Mouse (Mus musculus) liver, embryonic 15.5 days (tissue): ENCODE measurements around the gene Ankrd2. TPM values are rescaled to one million over a fixed set of nuclear protein-coding genes. Genes with fewer than 3 reads are reported as not detected.

Source experiments
- ATAC-seq: fragments of 200-750 bp; cut with Nextera tagmentation; 2 replicates; pipeline ENCODE4 v1.8.0; 2017; ENCODE audit warnings: moderate number of reproducible peaks, mild to moderate bottlenecking, moderate library complexity; ENCODE audit not compliant: insufficient read depth
- H3K27ac ChIP-seq: fragments of 300-500 bp; sonication (generic); replicated peaks from 2 replicates; pipeline ENCODE4 v1.5.1; 2015; ENCODE audit warnings: mild to moderate bottlenecking, inconsistent platforms
- H3K27me3 ChIP-seq: fragments of 300-500 bp; sonication (generic); 2 replicates; pipeline ENCODE4 v1.6.1; 2015; ENCODE audit warnings: mild to moderate bottlenecking, inconsistent platforms
- H3K36me3 ChIP-seq: fragments of 300-500 bp; sonication (generic); replicated peaks from 2 replicates; pipeline ENCODE4 v1.6.1; 2015; ENCODE audit warnings: moderate library complexity, mild to moderate bottlenecking, inconsistent platforms
- H3K4me1 ChIP-seq: fragments of 300-500 bp; sonication (generic); replicated peaks from 2 replicates; pipeline ENCODE4 v1.6.1; 2015; ENCODE audit warnings: inconsistent platforms
- H3K4me2 ChIP-seq: fragments of 300-500 bp; sonication (generic); 2 replicates; pipeline ENCODE4 v1.6.1; 2015; ENCODE audit warnings: moderate library complexity, mild to moderate bottlenecking, inconsistent platforms
- H3K4me3 ChIP-seq: fragments of 300-500 bp; sonication (generic); replicated peaks from 2 replicates; pipeline ENCODE4 v1.5.1; 2015; ENCODE audit warnings: mild to moderate bottlenecking, inconsistent platforms
- H3K9ac ChIP-seq: fragments of 300-500 bp; sonication (generic); 2 replicates; pipeline ENCODE4 v1.6.1; 2015; ENCODE audit warnings: moderate library complexity, mild to moderate bottlenecking, inconsistent platforms
- H3K9me3 ChIP-seq: fragments of 300-500 bp; sonication (generic); replicated peaks from 2 replicates; pipeline ENCODE4 v1.6.1; 2016; ENCODE audit warnings: inconsistent platforms
- WGBS: fragments of 180-500 bp; shearing (Covaris S2); methylation state at CpG from one replicate; pipeline ENCODE4 v1.1.7; 2015; ENCODE audit warnings: mixed read lengths; ENCODE audit not compliant: insufficient replicate concordance; 5-methylcytosine and 5-hydroxymethylcytosine counted together
- polyA plus RNA-seq: library from polyadenylated mRNA; unstranded; fragments of >200 nt; fragmentation: Nextera tagmentation; extraction: Ambion mirVana; gene quantifications from 2 replicates; pipeline ENCODE4 v1.2.1, GENCODE M21; 2015

The Ankrd2 gene
- polyA plus RNA-seq, 1 experiment from 2014 or later, result 0.17 TPM

- H3K9ac ChIP-seq, result no peak overlapping the region
- no peak for ATAC-seq
- no peaks in the 10 kb centered on the region for H3K27me3 ChIP-seq
- WGBS, result 56% methylated on average over 4 of the region's 4 CpGs
- H3K27ac ChIP-seq, result peak overlapping the region; percentile 62
- H3K4me3 ChIP-seq, result no peak overlapping the region
- no peaks in the 10 kb centered on the region for H3K36me3 ChIP-seq
- no peaks in the 10 kb centered on the region for H3K9me3 ChIP-seq
- peaks cover 37% of the 10 kb centered on the region for H3K4me1 ChIP-seq
- no peak overlapping the region for H3K4me2 ChIP-seq
Measured at GRCm38 (mm10) chr19:42000446-42000958, 35.3 kb upstream of the Ankrd2 start.

- no peaks in the 10 kb centered on the region for H3K27me3 ChIP-seq
- no peak overlapping the region for H3K4me2 ChIP-seq
- peaks cover 45% of the 10 kb centered on the region for H3K4me1 ChIP-seq
- peak overlapping the region; percentile 48; the same call in 1 of the 2 replicates for H3K27ac ChIP-seq
- H3K36me3 ChIP-seq, result no peaks in the 10 kb centered on the region
- H3K9me3 ChIP-seq, result no peaks in the 10 kb centered on the region
- no peak for ATAC-seq
- WGBS, result 59% methylated on average over 12 of the region's 12 CpGs
- H3K9ac ChIP-seq, result no peak overlapping the region
- no peak overlapping the region for H3K4me3 ChIP-seq
Measured at GRCm38 (mm10) chr19:42001253-42001980, 34.4 kb upstream of the Ankrd2 start.

DNA sequence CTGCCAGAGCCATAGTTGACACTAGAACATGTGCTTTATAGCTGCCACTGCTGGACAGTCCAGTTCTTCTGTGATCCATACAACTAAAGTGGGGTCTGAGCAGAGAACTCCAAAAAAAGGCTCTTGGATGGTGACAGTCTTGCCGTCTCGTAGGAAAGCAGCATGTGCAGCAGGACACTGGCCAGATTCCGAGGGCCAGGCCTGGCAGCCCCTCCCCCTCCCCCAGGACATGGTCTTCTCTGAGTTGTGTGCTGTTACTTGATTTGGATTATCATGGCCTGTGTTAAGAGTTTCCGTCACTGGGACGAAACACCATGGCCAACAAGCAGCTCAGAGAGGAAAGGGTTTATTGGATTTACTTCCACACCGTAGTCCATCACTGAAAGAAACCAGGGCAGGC is 31.5 kb upstream of the Ankrd2 start:
- no peak for ATAC-seq
- WGBS, result 50% methylated on average over 6 of the region's 6 CpGs

DNA sequence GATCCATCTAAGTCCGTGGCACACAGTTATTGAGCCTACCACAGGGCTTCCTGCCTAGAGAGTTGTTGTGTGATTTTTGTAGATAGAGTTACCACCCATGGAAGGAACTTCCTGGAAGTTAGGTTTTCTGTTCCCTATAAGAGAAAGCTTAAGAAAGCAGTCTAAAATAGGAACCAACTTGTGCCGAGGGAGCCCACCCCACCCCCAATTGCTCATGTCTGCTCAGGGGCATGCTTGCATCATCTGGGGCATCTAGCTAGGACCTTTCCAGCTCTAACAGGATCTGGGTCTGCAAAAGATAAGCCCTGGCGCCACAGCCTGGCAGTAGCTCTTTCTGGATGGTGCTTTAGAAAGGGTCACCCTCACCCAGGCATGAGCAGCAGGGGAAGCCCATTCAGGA is 30.2 kb upstream of the Ankrd2 start:
- peak overlapping the region; percentile 51 for H3K27ac ChIP-seq

More for the DNA sequence above, 31.5 kb upstream of the Ankrd2 start:
- Histone ChIP-seq H3K27me3 (no peaks in the 10 kb centered on the region), H3K4me1 (peaks cover 54% of the 10 kb centered on the region), H3K4me3 (no peak overlapping the region), H3K4me2 (no peak overlapping the region), H3K36me3 (no peaks in the 10 kb centered on the region), H3K9me3 (no peaks in the 10 kb centered on the region), H3K27ac (no peak overlapping the region), H3K9ac (no peak overlapping the region)

GRCm38 (mm10) chr19:42006568-42006967 is 29.2 kb upstream of the Ankrd2 start:
- no peaks in the 10 kb centered on the region for H3K27me3 ChIP-seq
- H3K27ac ChIP-seq, result no peak overlapping the region
- H3K4me2 ChIP-seq, result no peak overlapping the region
- WGBS, result 57% methylated on average over 8 of the region's 8 CpGs
- no peaks in the 10 kb centered on the region for H3K36me3 ChIP-seq
- no peaks in the 10 kb centered on the region for H3K9me3 ChIP-seq
- peaks cover 37% of the 10 kb centered on the region for H3K4me1 ChIP-seq
- H3K4me3 ChIP-seq, result no peak overlapping the region
- no peak for ATAC-seq
- H3K9ac ChIP-seq, result no peak overlapping the region

More for the DNA sequence above, 30.2 kb upstream of the Ankrd2 start:
- Histone ChIP-seq H3K4me3 (no peak overlapping the region), H3K4me1 (peaks cover 46% of the 10 kb centered on the region), H3K9ac (no peak overlapping the region), H3K4me2 (peak overlapping the region; percentile 6; the same call in 1 of the 2 replicates), H3K9me3 (no peaks in the 10 kb centered on the region), H3K36me3 (no peaks in the 10 kb centered on the region), H3K27me3 (no peaks in the 10 kb centered on the region)
- no peak for ATAC-seq
- WGBS, result 9% methylated on average over 3 of the region's 3 CpGs

- 50% methylated on average over 3 of the region's 3 CpGs for WGBS
Measured at GRCm38 (mm10) chr19:42008586-42008985, 27.2 kb upstream of the Ankrd2 start.

GRCm38 (mm10) chr19:42009067-42009466 is 26.7 kb upstream of the Ankrd2 start:
- ATAC-seq, result no peak
- Histone ChIP-seq H3K27ac (no peak overlapping the region), H3K9me3 (no peaks in the 10 kb centered on the region), H3K9ac (no peak overlapping the region), H3K4me3 (no peak overlapping the region), H3K4me2 (no peak overlapping the region), H3K27me3 (no peaks in the 10 kb centered on the region), H3K4me1 (peaks cover 36% of the 10 kb centered on the region), H3K36me3 (no peaks in the 10 kb centered on the region)
- 60% methylated on average over 7 of the region's 7 CpGs for WGBS

More at GRCm38 (mm10) chr19:42008586-42008985, 27.2 kb upstream of the Ankrd2 start:
- H3K4me1 ChIP-seq, result peaks cover 37% of the 10 kb centered on the region
- no peaks in the 10 kb centered on the region for H3K27me3 ChIP-seq
- no peak for ATAC-seq
- no peaks in the 10 kb centered on the region for H3K36me3 ChIP-seq
- H3K9ac ChIP-seq, result no peak overlapping the region
- no peak overlapping the region for H3K4me3 ChIP-seq
- H3K9me3 ChIP-seq, result no peaks in the 10 kb centered on the region
- no peak overlapping the region for H3K27ac ChIP-seq
- no peak overlapping the region for H3K4me2 ChIP-seq

DNA sequence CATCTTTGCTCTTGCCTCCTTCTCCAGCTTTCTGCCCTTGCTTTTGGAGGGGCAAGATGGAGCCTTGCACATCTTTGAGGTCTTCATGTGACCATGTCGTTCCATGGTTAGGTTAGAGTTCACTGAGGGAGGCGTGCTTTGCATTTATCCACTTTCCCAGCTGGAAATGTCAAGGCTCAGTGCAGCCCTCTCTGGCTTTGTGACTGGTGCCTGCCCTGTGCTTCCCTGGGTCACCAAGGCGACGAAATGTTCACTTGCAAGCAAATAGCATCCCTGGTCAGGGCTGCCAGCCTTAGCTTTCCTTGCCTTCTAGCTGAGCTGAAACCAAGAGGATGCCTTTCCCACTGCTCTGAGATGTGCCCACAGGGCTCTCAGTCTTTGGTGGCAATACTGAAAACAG is 25.4 kb upstream of the Ankrd2 start:
- peaks cover 23% of the 10 kb centered on the region for H3K4me1 ChIP-seq
- H3K27me3 ChIP-seq, result no peaks in the 10 kb centered on the region
- H3K4me3 ChIP-seq, result no peak overlapping the region
- WGBS, result 67% methylated on average over 4 of the region's 4 CpGs
- no peak overlapping the region for H3K4me2 ChIP-seq
- no peak for ATAC-seq
- H3K36me3 ChIP-seq, result no peaks in the 10 kb centered on the region
- no peak overlapping the region for H3K27ac ChIP-seq
- no peaks in the 10 kb centered on the region for H3K9me3 ChIP-seq
- H3K9ac ChIP-seq, result no peak overlapping the region

DNA sequence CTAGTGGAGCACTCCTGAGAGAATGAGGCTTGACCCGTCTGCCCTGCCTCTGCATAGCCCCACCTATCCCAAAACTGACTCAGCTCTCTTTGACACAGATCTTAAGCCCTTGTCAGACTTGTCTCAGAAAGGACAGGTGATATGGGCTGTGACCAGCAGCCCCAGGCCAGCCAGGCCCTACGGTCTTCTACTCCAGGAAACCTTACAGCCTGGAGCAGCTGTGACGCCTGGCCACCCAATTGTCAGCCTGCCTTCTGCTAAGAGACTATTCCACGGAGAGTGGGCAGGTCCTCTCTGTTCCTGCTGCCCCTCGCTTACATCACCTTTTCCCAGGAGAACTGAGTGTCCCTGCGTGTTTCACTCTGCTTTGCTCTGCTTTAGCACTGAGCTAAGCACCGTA is 24.7 kb upstream of the Ankrd2 start:
- Histone ChIP-seq H3K4me2 (no peak overlapping the region), H3K27ac (no peak overlapping the region), H3K4me1 (peaks cover 16% of the 10 kb centered on the region), H3K27me3 (no peaks in the 10 kb centered on the region), H3K36me3 (no peaks in the 10 kb centered on the region), H3K4me3 (no peak overlapping the region), H3K9ac (no peak overlapping the region), H3K9me3 (no peaks in the 10 kb centered on the region)
- no peak for ATAC-seq
- 65% methylated on average over 7 of the region's 7 CpGs for WGBS

DNA sequence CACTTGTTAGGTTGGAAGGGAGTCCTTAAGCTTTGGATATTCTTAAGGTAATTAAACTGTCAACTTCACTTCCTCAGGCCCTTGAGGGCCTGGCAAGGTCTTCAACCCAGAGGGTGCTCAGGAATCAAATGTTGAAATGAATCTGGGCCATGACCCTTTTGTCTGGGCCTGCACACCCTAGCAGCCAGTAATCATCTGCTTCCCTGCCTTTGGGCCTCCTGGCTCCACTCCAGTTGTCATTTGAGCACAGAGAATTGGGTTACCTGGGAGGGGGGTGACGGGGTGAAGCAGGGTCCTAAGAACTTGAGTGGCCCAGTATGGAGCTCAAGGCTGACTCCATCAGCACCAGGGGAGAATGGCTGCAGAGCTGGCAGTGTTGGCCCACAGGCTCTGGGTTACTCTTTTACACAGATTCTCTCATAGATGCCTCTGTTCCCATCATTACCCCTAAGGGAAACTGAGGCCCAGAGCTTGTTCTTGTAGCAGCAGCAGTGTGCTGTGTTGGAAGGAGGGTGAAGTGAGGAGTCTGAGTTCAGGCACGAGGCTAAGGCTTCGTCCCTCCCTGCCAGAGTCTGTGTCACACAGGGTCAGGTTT is 21.5 kb upstream of the Ankrd2 start:
- Histone ChIP-seq H3K4me2 (no peak overlapping the region), H3K4me1 (peaks cover 14% of the 10 kb centered on the region), H3K9ac (no peak overlapping the region), H3K27me3 (no peaks in the 10 kb centered on the region), H3K27ac (no peak overlapping the region), H3K4me3 (no peak overlapping the region), H3K36me3 (no peaks in the 10 kb centered on the region), H3K9me3 (no peaks in the 10 kb centered on the region)
- WGBS, result 57% methylated on average over 3 of the region's 3 CpGs
- no peak for ATAC-seq

- Histone ChIP-seq H3K4me2 (no peak overlapping the region), H3K9ac (no peak overlapping the region), H3K27me3 (no peaks in the 10 kb centered on the region), H3K9me3 (no peaks in the 10 kb centered on the region), H3K4me1 (peaks cover 17% of the 10 kb centered on the region), H3K27ac (no peak overlapping the region), H3K4me3 (no peak overlapping the region), H3K36me3 (no peaks in the 10 kb centered on the region)
- WGBS, result 59% methylated on average over 6 of the region's 6 CpGs
- ATAC-seq, result no peak
Measured at GRCm38 (mm10) chr19:42015001-42015400, 20.8 kb upstream of the Ankrd2 start.
